Mouse (Mus musculus) neural tube, embryonic 13.5 days (tissue): ENCODE data around the gene Ctu1. TPM values are rescaled to one million over a fixed set of nuclear protein-coding genes. Genes with fewer than 3 reads are reported as not detected.

Source experiments
- ATAC-seq: fragments of 200-750 bp; cut with Nextera tagmentation; 2 replicates; pipeline ENCODE4 v1.8.0; 2017; ENCODE audit warnings: low read depth, mild to moderate bottlenecking, moderate TSS enrichment, moderate library complexity
- H3K27ac ChIP-seq: fragments of 300-500 bp; sonication (generic); replicated peaks from 2 replicates; pipeline ENCODE4 v1.5.1; 2015; ENCODE audit warnings: moderate library complexity, mild to moderate bottlenecking, inconsistent platforms
- H3K27me3 ChIP-seq: fragments of 300-500 bp; sonication (generic); 2 replicates; pipeline ENCODE4 v1.6.1; 2015; ENCODE audit warnings: mild to moderate bottlenecking, inconsistent platforms
- H3K36me3 ChIP-seq: fragments of 300-500 bp; sonication (generic); 2 replicates; pipeline ENCODE4 v1.6.1; 2015; ENCODE audit warnings: mild to moderate bottlenecking, inconsistent platforms
- H3K4me1 ChIP-seq: fragments of 300-500 bp; sonication (generic); replicated peaks from 2 replicates; pipeline ENCODE4 v1.6.1; 2015; ENCODE audit warnings: inconsistent platforms
- H3K4me2 ChIP-seq: fragments of 300-500 bp; sonication (generic); 2 replicates; pipeline ENCODE4 v1.6.1; 2015; ENCODE audit warnings: inconsistent platforms, mild to moderate bottlenecking, moderate library complexity
- H3K4me3 ChIP-seq: fragments of 300-500 bp; sonication (generic); 2 replicates; pipeline ENCODE4 v1.5.1; 2015; ENCODE audit warnings: mild to moderate bottlenecking, inconsistent platforms
- H3K9ac ChIP-seq: fragments of 300-500 bp; sonication (generic); 2 replicates; pipeline ENCODE4 v1.6.1; 2015; ENCODE audit warnings: moderate library complexity, mild to moderate bottlenecking, inconsistent platforms
- H3K9me3 ChIP-seq: fragments of 300-500 bp; sonication (generic); 2 replicates; pipeline ENCODE4 v1.6.1; 2016; ENCODE audit warnings: inconsistent platforms
- WGBS: fragments of 180-500 bp; shearing (Covaris S2); methylation state at CpG from one replicate; pipeline ENCODE4 v1.1.7; 2015; 5-methylcytosine and 5-hydroxymethylcytosine counted together
- polyA plus RNA-seq: library from polyadenylated mRNA; unstranded; fragments of >200 nt; fragmentation: Nextera tagmentation; extraction: Ambion mirVana; gene quantifications from 2 replicates; pipeline ENCODE4 v1.2.1, GENCODE M21; 2015

Gene Ctu1
- polyA plus RNA-seq, 1 experiment from 2014 or later: 20.1 TPM

DNA sequence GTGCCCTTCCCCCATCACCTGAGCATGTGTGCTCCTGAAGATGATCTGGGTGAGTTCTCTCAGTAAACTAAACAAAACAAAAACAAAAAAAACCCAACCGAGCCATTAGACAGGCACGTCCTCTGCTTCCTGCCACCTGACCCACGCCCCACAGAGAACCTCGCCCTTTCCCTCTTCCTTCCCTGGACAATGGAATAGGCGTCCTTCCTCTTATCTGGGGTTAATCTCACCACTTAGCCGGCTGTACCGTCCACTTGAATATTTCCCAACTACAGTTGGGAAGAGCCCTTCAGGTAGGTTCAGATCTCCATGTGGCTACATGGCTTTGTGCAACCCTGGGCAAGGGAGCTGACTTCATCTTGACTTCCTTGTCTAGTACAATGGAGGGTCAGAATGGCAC, 13.3 kb downstream of the Ctu1 start:
- Histone ChIP-seq H3K9me3 (no peaks in the 10 kb centered on the region), H3K4me1 (no peaks in the 10 kb centered on the region), H3K4me2 (no peak overlapping the region), H3K4me3 (no peak overlapping the region), H3K9ac (no peak overlapping the region), H3K36me3 (no peaks in the 10 kb centered on the region), H3K27me3 (no peaks in the 10 kb centered on the region), H3K27ac (no peak overlapping the region)
- 86% methylated on average over 7 of the region's 7 CpGs for WGBS
- ATAC-seq: no peak

DNA sequence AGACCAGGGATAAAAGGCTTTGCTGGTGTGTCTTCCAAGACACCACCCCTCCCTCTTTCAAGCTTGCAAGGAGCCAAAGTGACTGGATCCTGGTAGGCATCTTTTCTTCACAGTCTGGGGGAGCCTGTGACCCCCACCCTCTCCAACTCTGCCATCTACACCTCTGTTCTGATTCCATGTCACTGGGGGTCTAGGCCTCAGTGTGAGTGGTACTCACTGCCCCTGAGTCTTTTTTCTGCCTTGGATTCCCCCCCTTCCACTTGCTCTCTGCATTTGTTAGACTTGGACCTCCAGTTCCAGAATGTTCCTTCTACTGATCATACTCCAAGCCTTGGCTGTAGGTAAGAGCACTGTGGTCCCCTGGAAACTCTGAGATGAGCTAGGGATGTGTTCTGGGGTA, 18.3 kb downstream of the Ctu1 start, which contains the start of gene Klk14:
Gene Klk14 (plus strand): TSS at position 301 of the 400 bp plus-strand sequence.
- H3K4me3 ChIP-seq: no peak within 1 kb of the TSS
- no peaks in the 10 kb centered on the region for H3K4me1 ChIP-seq
- no peak within 1 kb of the TSS for H3K9ac ChIP-seq
- H3K36me3 ChIP-seq: no peaks in the 10 kb centered on the region
- H3K9me3 ChIP-seq: no peaks in the 10 kb centered on the region
- no peak within 1 kb of the TSS for H3K4me2 ChIP-seq
- H3K27ac ChIP-seq: no peak within 1 kb of the TSS
- ATAC-seq: no peak
- H3K27me3 ChIP-seq: no peaks in the 10 kb centered on the region

DNA sequence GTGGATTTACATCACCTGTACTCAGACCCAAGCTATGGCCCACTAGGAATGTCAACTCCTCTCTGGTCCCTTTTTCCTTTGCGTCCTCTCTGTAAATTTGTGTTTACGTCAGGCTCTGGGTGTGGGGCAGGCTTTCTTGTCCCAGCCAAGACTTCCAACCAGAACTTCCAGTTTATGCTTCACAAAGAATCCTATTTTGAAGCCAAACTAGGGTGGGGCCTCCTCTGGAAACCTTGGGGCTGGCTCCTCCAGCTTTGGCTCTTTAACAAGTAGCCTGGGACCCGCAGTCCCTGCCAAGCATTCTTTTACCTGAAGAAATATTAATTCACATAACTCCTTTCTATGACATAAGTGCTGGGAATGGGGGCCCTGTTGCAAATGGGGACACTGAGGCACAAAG, 38.2 kb downstream of the Ctu1 start:
- WGBS: 93% methylated on average over 3 of the region's 3 CpGs
- ATAC-seq: no peak
- Histone ChIP-seq H3K9ac (no peak overlapping the region), H3K4me3 (no peak overlapping the region), H3K9me3 (no peaks in the 10 kb centered on the region), H3K36me3 (no peaks in the 10 kb centered on the region), H3K27me3 (peaks cover 9% of the 10 kb centered on the region; the same call in 1 of the 2 replicates), H3K4me2 (no peak overlapping the region), H3K4me1 (no peaks in the 10 kb centered on the region), H3K27ac (no peak overlapping the region)

DNA sequence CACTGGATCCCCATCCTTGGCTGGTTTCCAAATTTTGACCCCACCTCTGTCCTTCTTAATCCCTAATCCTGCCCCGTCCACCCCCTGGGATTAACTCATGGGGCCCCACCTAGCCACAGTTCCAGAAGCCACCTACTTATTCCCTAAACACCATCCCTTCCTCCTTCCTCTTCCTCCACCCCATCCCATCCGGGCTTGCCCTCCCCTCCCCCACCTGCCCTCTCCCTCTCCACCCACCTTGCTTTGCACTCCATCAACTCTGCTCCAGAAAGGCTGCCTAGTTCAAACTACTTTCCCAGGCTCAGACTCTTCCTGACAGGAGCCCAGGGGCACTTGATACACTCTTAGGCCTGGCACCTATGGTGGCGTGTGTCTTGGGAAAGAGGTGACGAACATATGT, 40.5 kb downstream of the Ctu1 start, which contains the start of gene Klk13:
Gene Klk13 (plus strand): TSS at position 301 of the 400 bp plus-strand sequence.
- no peak within 1 kb of the TSS for H3K4me3 ChIP-seq
- H3K9ac ChIP-seq: no peak within 1 kb of the TSS
- H3K9me3 ChIP-seq: no peaks in the 10 kb centered on the region
- no peaks in the 10 kb centered on the region for H3K4me1 ChIP-seq
- 71% methylated on average over 4 of the region's 4 CpGs for WGBS
- no peak within 1 kb of the TSS for H3K27ac ChIP-seq
- H3K36me3 ChIP-seq: no peaks in the 10 kb centered on the region
- no peak for ATAC-seq
- H3K4me2 ChIP-seq: no peak within 1 kb of the TSS
- peaks cover 9% of the 10 kb centered on the region; the same call in 1 of the 2 replicates for H3K27me3 ChIP-seq

DNA sequence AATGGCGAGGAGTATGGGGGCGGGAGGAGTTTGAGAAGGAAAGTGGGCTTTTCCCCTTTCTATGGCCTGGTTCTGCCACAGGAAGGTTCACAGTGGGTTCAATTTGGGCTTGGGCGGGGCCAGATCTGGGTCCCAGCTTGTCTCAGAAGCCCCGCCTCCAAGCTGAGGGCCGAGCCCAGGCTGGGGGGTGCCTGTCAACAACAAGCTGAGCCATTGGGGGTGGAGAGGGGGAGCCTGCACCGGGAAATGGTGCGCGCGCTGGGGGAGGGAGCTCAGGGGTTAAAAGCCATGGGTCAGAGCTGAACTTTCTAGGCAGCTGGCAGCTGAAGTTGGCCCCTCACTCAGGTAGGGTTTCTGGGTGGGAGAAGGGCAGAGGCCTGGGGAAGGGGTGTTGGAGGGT, 41.1 kb downstream of the Ctu1 start:
- no peaks in the 10 kb centered on the region for H3K36me3 ChIP-seq
- no peak for ATAC-seq
- no peak overlapping the region for H3K4me2 ChIP-seq
- H3K4me1 ChIP-seq: no peaks in the 10 kb centered on the region
- H3K27me3 ChIP-seq: peaks cover 9% of the 10 kb centered on the region; the same call in 1 of the 2 replicates
- 5% methylated on average over 9 of the region's 9 CpGs for WGBS
- no peaks in the 10 kb centered on the region for H3K9me3 ChIP-seq
- H3K4me3 ChIP-seq: no peak overlapping the region
- H3K9ac ChIP-seq: no peak overlapping the region
- no peak overlapping the region for H3K27ac ChIP-seq

DNA sequence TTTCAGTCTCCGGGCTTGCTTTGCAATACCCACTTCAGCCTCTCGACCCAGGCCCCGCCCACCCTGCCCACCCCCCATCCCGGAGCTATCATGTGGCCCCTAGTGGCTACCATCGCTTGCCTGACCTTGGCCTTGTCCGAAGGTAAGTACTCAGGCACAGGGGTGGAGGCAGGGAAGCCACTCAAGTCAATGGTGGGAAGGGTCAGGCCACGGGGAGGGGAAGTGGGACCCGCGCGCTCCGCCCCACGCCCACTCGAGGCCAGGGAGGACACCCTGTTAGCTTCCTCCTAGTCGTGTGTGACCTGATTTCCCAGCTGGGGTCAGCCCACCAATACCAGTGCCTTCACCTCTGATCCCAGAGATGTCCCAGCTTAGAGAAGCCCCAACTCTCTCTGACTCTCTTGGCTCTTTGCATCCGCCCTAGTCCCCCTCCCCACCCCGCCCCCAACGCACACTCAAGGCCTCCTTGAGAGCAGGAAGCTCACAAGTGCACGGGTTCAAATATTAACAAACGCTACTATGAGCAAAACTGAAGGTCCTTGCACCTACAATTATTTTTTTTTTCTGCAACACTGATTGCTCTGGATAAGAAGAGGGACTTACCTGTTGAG, 42.0 kb downstream of the Ctu1 start:
- Histone ChIP-seq H3K27ac (no peak overlapping the region), H3K4me1 (no peaks in the 10 kb centered on the region), H3K4me3 (no peak overlapping the region), H3K9ac (no peak overlapping the region), H3K9me3 (no peaks in the 10 kb centered on the region), H3K36me3 (no peaks in the 10 kb centered on the region), H3K4me2 (no peak overlapping the region), H3K27me3 (peaks cover 9% of the 10 kb centered on the region; the same call in 1 of the 2 replicates)
- ATAC-seq: no peak
- WGBS: 8% methylated on average over 19 of the region's 19 CpGs

Other genes with a start within 250 kb of the Ctu1 start
- gene Lim2, start 244.3 kb upstream of the Ctu1 start, polyA plus RNA-seq: not detected in 2 replicates
- gene Nkg7, start 234.9 kb upstream of the Ctu1 start, polyA plus RNA-seq: not detected in 2 replicates
- gene Cldnd2, start 231.2 kb upstream of the Ctu1 start, polyA plus RNA-seq: not detected in 2 replicates
- gene Etfb, start 227.9 kb upstream of the Ctu1 start, polyA plus RNA-seq: 148 and 170 TPM in 2 replicates
- gene Gm45233, start 227.9 kb upstream of the Ctu1 start, polyA plus RNA-seq: 0.40 TPM in 1 of 2 replicates, not detected in the other
- gene Vsig10l, start 208.9 kb upstream of the Ctu1 start, polyA plus RNA-seq: 8.1 and 9.6 TPM in 2 replicates
- gene Iglon5, start 181.9 kb upstream of the Ctu1 start, polyA plus RNA-seq: 8.6 TPM in 2 replicates
- not detected in 2 replicates for gene 4931406B18Rik, start 166.1 kb upstream of the Ctu1 start, polyA plus RNA-seq
- 1.5 and 1.6 TPM in 2 replicates for gene Cd33, start 127.6 kb upstream of the Ctu1 start, polyA plus RNA-seq
- 8.2 and 9.5 TPM in 2 replicates for gene Zfp658, start 109.8 kb upstream of the Ctu1 start, polyA plus RNA-seq
- gene Zfp719, start 92.4 kb upstream of the Ctu1 start, polyA plus RNA-seq: 13.9 and 14.7 TPM in 2 replicates
- 0.29 and 0.32 TPM in 2 replicates for gene Zfp819, start 64.8 kb upstream of the Ctu1 start, polyA plus RNA-seq
- not detected in 2 replicates for gene Ceacam18, start 37.3 kb upstream of the Ctu1 start, polyA plus RNA-seq
- 0.41 TPM in 1 of 2 replicates, not detected in the other for gene Siglece, start 11.9 kb upstream of the Ctu1 start, polyA plus RNA-seq
- gene Klk14, start 18.4 kb downstream of the Ctu1 start, polyA plus RNA-seq: not detected in 2 replicates
- not detected in 2 replicates for gene Klk13, start 40.6 kb downstream of the Ctu1 start, polyA plus RNA-seq
- not detected in 2 replicates for gene Klk12, start 96.9 kb downstream of the Ctu1 start, polyA plus RNA-seq
- gene Klk11, start 102.6 kb downstream of the Ctu1 start, polyA plus RNA-seq: not detected in 2 replicates
- not detected in 2 replicates for gene Klk10, start 109.0 kb downstream of the Ctu1 start, polyA plus RNA-seq
- not detected in 2 replicates for gene Klk9, start 119.9 kb downstream of the Ctu1 start, polyA plus RNA-seq
- 8.0 and 8.3 TPM in 2 replicates for gene Klk8, start 125.6 kb downstream of the Ctu1 start, polyA plus RNA-seq
- not detected in 2 replicates for gene Klk7, start 139.3 kb downstream of the Ctu1 start, polyA plus RNA-seq
- not detected in 2 replicates for gene Klk6, start 152.5 kb downstream of the Ctu1 start, polyA plus RNA-seq
- gene Klk5, start 170.0 kb downstream of the Ctu1 start, polyA plus RNA-seq: not detected in 2 replicates
- 0.31 TPM in 1 of 2 replicates, not detected in the other for gene Klk4, start 209.1 kb downstream of the Ctu1 start, polyA plus RNA-seq